Mouse (Mus musculus) frontal cortex, adult (tissue): Measurements from ENCODE around the gene Gm49333.

ENCODE experiments used
- ATAC-seq: cut with Nextera tagmentation; 2 replicates; pipeline ENCODE4 v1.9.2; 2017; ENCODE audit warnings: mild to moderate bottlenecking, moderate library complexity, mixed read lengths; ENCODE audit not compliant: low TSS enrichment

Gm49333 gene

GRCm38 (mm10) chr16:20677974-20678675 is 66.7 kb downstream of the Gm49333 start:
- peak; percentile 76; the same call in 1 of the 2 replicates for ATAC-seq

- ATAC-seq = no peak
Observed at GRCm38 (mm10) chr16:20690774-20691173, 79.4 kb downstream of the Gm49333 start.

- no peak for ATAC-seq
Observed at GRCm38 (mm10) chr16:20691617-20692016, 80.2 kb downstream of the Gm49333 start.

- no peak for ATAC-seq
Observed at GRCm38 (mm10) chr16:20692241-20692965, 81.0 kb downstream of the Gm49333 start.

GRCm38 (mm10) chr16:20693111-20693701 is 81.8 kb downstream of the Gm49333 start, which contains the start of gene Fam131a:
Fam131a (plus strand) TSS chr16:20693241.
- peak; percentile 79 for ATAC-seq

GRCm38 (mm10) chr16:20694781-20695180 is 83.4 kb downstream of the Gm49333 start:
- ATAC-seq = peak; percentile 62
